ENCODE assay signal across 22 mouse cellular contexts in the genomic region with DNA sequence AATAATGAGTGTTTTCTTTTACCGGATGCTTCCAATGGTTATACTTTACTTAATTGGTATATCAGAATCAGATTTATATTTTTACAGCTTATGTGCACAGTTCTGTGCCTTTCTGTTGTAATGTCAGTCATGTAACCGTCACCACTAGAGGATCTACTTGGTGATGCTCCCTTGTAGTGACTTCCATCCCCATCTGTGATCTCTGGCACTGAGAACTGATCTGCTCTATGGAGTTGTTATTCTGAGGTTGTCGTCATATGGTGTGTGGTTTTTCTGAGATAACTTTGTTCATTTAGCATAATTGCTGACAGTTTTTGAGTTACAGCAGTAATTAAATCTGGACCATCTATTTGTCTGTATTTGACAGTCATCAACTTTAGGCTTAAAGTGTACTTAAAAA. TPM values are rescaled to one million over a fixed set of nuclear protein-coding genes. Genes with fewer than 3 reads are reported as not detected.
DNase-seq lines count a peak whose midpoint lies in the region; ATAC-seq and TF ChIP-seq lines count a peak whose summit lies in the region.
"Had no signal": no experiment of that assay in that cellular context is flagged by ENCODE, and none has a peak within 500 bp of the region (broad histone marks: within the 10 kb centered on the region; RNA-seq: fewer than 3 reads in every experiment).

No protein-coding gene starts in this region.

- ATAC-seq in cerebellum, adult (ENCODE audit: insufficient number of reproducible peaks, low FRiP score, low TSS enrichment) = 0 out of 2 replicates have a peak, but pooled peaks have one; percentile 51
- ATAC-seq in frontal cortex, adult (ENCODE audit: low TSS enrichment) = peak; percentile 60; the same call in 1 of the 2 replicates
- ATAC-seq: activated CD4-positive, CD25-positive, alpha-beta regulatory T cell, adult 4 months; intestine, postnatal 0 days; liver, embryonic 12.5 days; liver, postnatal 0 days; midbrain, embryonic 16.5 days had no signal

- peak overlapping the region; percentile 62; the same call in 1 of the 2 replicates for H3K27ac ChIP-seq in layer of hippocampus, adult 2 months
- H3K27ac ChIP-seq: heart, embryonic 13.5 days; hindbrain, embryonic 14.5 days; limb, embryonic 13.5 days; liver, embryonic 12.5 days had no signal

- peak overlapping the region; percentile 13; the same call in 1 of the 2 replicates for H3K4me3 ChIP-seq in layer of hippocampus, adult 2 months
- H3K4me3 ChIP-seq: heart, embryonic 13.5 days; limb, embryonic 13.5 days; liver, embryonic 12.5 days had no signal

- DNase-seq in cerebellum, adult 11 months = no peak
- DNase-seq in frontal cortex, postnatal 36 days (ENCODE audit: low spot score in 2 of 2) = no peak
- DNase-seq in layer of hippocampus, adult 2 months (ENCODE audit: low spot score in 2 of 2) = peak; percentile 42 to 79
- DNase-seq in right cerebral cortex, postnatal 36 days (ENCODE audit: low spot score in 2 of 2) = no peak
- DNase-seq in right cerebral cortex, postnatal 25 days = no peak
- DNase-seq: adrenal gland, adult 2 months; gastrocnemius, postnatal 10 days; heart, postnatal 10 days; kidney, adult 9 months; kidney, postnatal 14 days; liver, postnatal 0 days; lung, postnatal 36 days; right cerebral cortex, adult 18-20 months had no signal

- peak; percentile 40 for TF ChIP-seq CTCF in layer of hippocampus, adult 2 months (conservative IDR thresholded peaks at IDR 0.05)

RNA-seq across cellular contexts. Expression of gene Herc2, which starts 5.3 kb away (rescaled TPM):
- total RNA-seq in layer of hippocampus, adult 2 months (2021) = 100 to 1,000 TPM; 136 to 146 TPM

RNA-seq across cellular contexts. Expression of gene Nipa1, which starts 35.6 kb away (rescaled TPM):
- total RNA-seq in layer of hippocampus, adult 2 months (2021) = 10 to 100 TPM; 56.6 to 59.1 TPM

Comparison
In these comparisons a context has a peak if more than half of its experiments do, and no peak if none do; other contexts are left out.
1. DNase-seq: peak in layer of hippocampus, adult 2 months (2 of 2); none in cerebellum, adult 11 months (single experiment), frontal cortex, postnatal 36 days (0 of 2), right cerebral cortex, postnatal 36 days (0 of 2) and right cerebral cortex, postnatal 25 days (single experiment).